30 mouse cellular contexts compared by ENCODE assay signal in genomic region chr17:93084048-93084447, GRCm38 (mm10).
"Had no signal": no experiment of that assay in that cellular context is flagged by ENCODE, and none has a peak within 500 bp of the region (broad histone marks: within the 10 kb centered on the region; RNA-seq: fewer than 3 reads in every experiment).

No protein-coding gene starts in this region.

- H3K36me3 ChIP-seq: limb, embryonic 10.5 days; limb, embryonic 12.5 days; limb, embryonic 13.5 days; limb, embryonic 15.5 days; liver, embryonic 12.5 days; liver, embryonic 13.5 days; liver, embryonic 15.5 days; lung, embryonic 15.5 days; midbrain, embryonic 10.5 days; midbrain, embryonic 12.5 days; midbrain, embryonic 13.5 days; midbrain, embryonic 15.5 days; neural tube, embryonic 12.5 days had no signal

- H3K4me3 ChIP-seq: limb, embryonic 10.5 days; limb, embryonic 12.5 days; limb, embryonic 13.5 days; limb, embryonic 15.5 days; liver, embryonic 12.5 days; liver, embryonic 13.5 days; liver, embryonic 15.5 days; lung, embryonic 15.5 days; megakaryocyte, embryonic 14.5 days; midbrain, embryonic 10.5 days; midbrain, embryonic 12.5 days; midbrain, embryonic 13.5 days; midbrain, embryonic 15.5 days; myocyte; neural tube, embryonic 12.5 days had no signal

- DNase-seq: left cerebral cortex, postnatal 4 days; liver; liver, embryonic 13.5 days; liver, postnatal 0 days; lung, adult 18-20 months; lung, adult 2 months; lung, embryonic 14.5 days; lung, postnatal 10 days; lung, postnatal 14 days; lung, postnatal 36 days; lung, postnatal 4 days; midbrain, embryonic 14.5 days had no signal

- H3K27ac ChIP-seq: limb, embryonic 10.5 days; limb, embryonic 12.5 days; limb, embryonic 13.5 days; limb, embryonic 15.5 days; liver, embryonic 12.5 days; liver, embryonic 13.5 days; liver, embryonic 14.5 days; liver, embryonic 15.5 days; lung, embryonic 15.5 days; macrophage; midbrain, embryonic 10.5 days; midbrain, embryonic 12.5 days; midbrain, embryonic 13.5 days; midbrain, embryonic 15.5 days; neural tube, embryonic 12.5 days had no signal

- H3K4me1 ChIP-seq: limb, embryonic 10.5 days; limb, embryonic 12.5 days; limb, embryonic 13.5 days; limb, embryonic 15.5 days; liver, embryonic 12.5 days; liver, embryonic 13.5 days; liver, embryonic 15.5 days; lung, embryonic 15.5 days; megakaryocyte, embryonic 14.5 days; midbrain, embryonic 10.5 days; midbrain, embryonic 12.5 days; midbrain, embryonic 13.5 days; midbrain, embryonic 15.5 days; neural tube, embryonic 12.5 days had no signal

- H3K27me3 ChIP-seq: limb, embryonic 12.5 days; limb, embryonic 13.5 days; limb, embryonic 15.5 days; liver, embryonic 12.5 days; liver, embryonic 13.5 days; liver, embryonic 15.5 days; lung, embryonic 15.5 days; megakaryocyte, embryonic 14.5 days; midbrain, embryonic 12.5 days; midbrain, embryonic 13.5 days; midbrain, embryonic 15.5 days; neural tube, embryonic 12.5 days had no signal

- ATAC-seq: liver, embryonic 12.5 days; liver, postnatal 0 days; lung, postnatal 0 days; midbrain, embryonic 13.5 days; midbrain, embryonic 15.5 days; midbrain, embryonic 16.5 days had no signal
